Mouse (Mus musculus) liver, adult 2 months (tissue): ENCODE data around the gene Anxa2.

Source experiments
- CTCF ChIP-seq: fragments of 200-500 bp; IDR thresholded peaks from 2 replicates; pipeline ENCODE4 v1.5.1; 2011; ENCODE audit warnings: low read depth, low read length, control low read depth
- POLR2A ChIP-seq: fragments of 200-500 bp; IDR thresholded peaks from 2 replicates; pipeline ENCODE4 v1.6.1; 2011; ENCODE audit warnings: low read length, control low read depth; ENCODE audit not compliant: insufficient read depth; ENCODE audit errors: extremely low read depth

- TF ChIP-seq POLR2A: no peak
- no peak for TF ChIP-seq CTCF
Observed at GRCm38 (mm10) chr9:69442471-69443038, 10.9 kb upstream of the Anxa2 start.
